Mouse (Mus musculus) liver, embryonic 14.5 days (tissue): ENCODE results near the gene Rbms3. TPM values are rescaled to one million over a fixed set of nuclear protein-coding genes. Genes with fewer than 3 reads are reported as not detected.
A peak's percentile ranks its signal among the peaks of the same experiment; 100 is the strongest.

Source experiments
- ATAC-seq: fragments of 200-750 bp; cut with Nextera tagmentation; 2 replicates; pipeline ENCODE4 v1.8.0; 2017; ENCODE audit warnings: moderate number of reproducible peaks, mild to moderate bottlenecking, moderate library complexity; ENCODE audit not compliant: insufficient read depth
- DNase-seq, 3 experiments: peaks; one replicate each; pipeline ENCODE4 v3.0.0-alpha.2; 2012 to 2013; ENCODE audit warnings: low read depth in 3 of 3, low spot score in 3 of 3
- H3K27ac ChIP-seq: fragments of 300-500 bp; sonication (generic); 2 replicates; pipeline ENCODE4 v1.5.1; 2014; ENCODE audit warnings: moderate library complexity, mild to moderate bottlenecking, control low read depth, inconsistent platforms
- H3K27me3 ChIP-seq: fragments of 300-500 bp; sonication (generic); 2 replicates; pipeline ENCODE4 v1.6.1; 2014; ENCODE audit warnings: mild to moderate bottlenecking, low read length, moderate library complexity; ENCODE audit not compliant: control insufficient read depth, insufficient read depth
- H3K36me3 ChIP-seq: fragments of 300-500 bp; sonication (generic); replicated peaks from 2 replicates; pipeline ENCODE4 v1.6.1; 2014; ENCODE audit warnings: low read depth; ENCODE audit not compliant: control insufficient read depth, insufficient read depth
- H3K4me1 ChIP-seq, 2 experiments: fragments of 200-500 bp in 1 of 2; fragments of 300-500 bp in 1 of 2; sonication (generic) in 1 of 2; replicated peaks; 2 replicates each; pipeline ENCODE4 v1.6.1; 2012 to 2014; ENCODE audit warnings: antibody characterized with exemption in 1 of 2, inconsistent platforms in 1 of 2, low read length in 1 of 2; ENCODE audit not compliant: control insufficient read depth in 2 of 2, insufficient read depth in 2 of 2
- H3K4me2 ChIP-seq: fragments of 300-500 bp; sonication (generic); 2 replicates; pipeline ENCODE4 v1.6.1; 2014; ENCODE audit warnings: low read depth, mild to moderate bottlenecking, control low read depth, moderate library complexity
- H3K4me3 ChIP-seq, 2 experiments: fragments of 200-500 bp in 1 of 2; fragments of 300-500 bp in 1 of 2; sonication (generic) in 1 of 2; 2 replicates each; pipeline ENCODE4 v1.5.1; 2012 to 2014; ENCODE audit warnings: low read depth in 2 of 2, low read length in 2 of 2, mild to moderate bottlenecking in 2 of 2, control low read depth in 1 of 2, inconsistent platforms in 1 of 2, moderate library complexity in 1 of 2; ENCODE audit not compliant: insufficient read depth in 1 of 2
- H3K9ac ChIP-seq: fragments of 300-500 bp; sonication (generic); replicated peaks from 2 replicates; pipeline ENCODE4 v1.6.1; 2014; ENCODE audit warnings: mild to moderate bottlenecking, control low read depth, moderate library complexity
- H3K9me3 ChIP-seq: fragments of 300-500 bp; sonication (generic); 2 replicates; pipeline ENCODE4 v1.6.1; 2016; ENCODE audit warnings: low read length, mixed read lengths; ENCODE audit not compliant: control insufficient read depth
- CTCF ChIP-seq: IDR thresholded peaks from 2 replicates; pipeline ENCODE4 v1.5.1; 2016; ENCODE audit warnings: antibody characterized with exemption, low read depth, control low read depth
- EP300 ChIP-seq: IDR thresholded peaks from 2 replicates; pipeline ENCODE4 v1.6.1; 2016; ENCODE audit warnings: antibody characterized with exemption, low read depth
- WGBS: fragments of 180-500 bp; shearing (Covaris S2); extraction: QIAGEN DNeasy Blood & Tissue Kit; methylation state at CpG from one replicate; pipeline ENCODE4 v1.1.7; 2014; ENCODE audit not compliant: insufficient replicate concordance; 5-methylcytosine and 5-hydroxymethylcytosine counted together
- polyA plus RNA-seq, 2 experiments: library from polyadenylated mRNA; depleted of rRNA in 1 of 2; stranded (reverse) in 1 of 2; unstranded in 1 of 2; fragments of >200 nt; fragmentation: Nextera tagmentation in 1 of 2; extraction: Ambion mirVana in 1 of 2; gene quantifications; 2 replicates each; pipeline versions ENCODE4 v1.2.1 to v1.2.3; 2012 to 2014

Gene Rbms3
- polyA plus RNA-seq, 2 experiments = 0.88 to 2.4 TPM

- 52% methylated on average over 5 of the region's 5 CpGs for WGBS
- no peaks in the 10 kb centered on the region for H3K4me1 ChIP-seq
- no peak overlapping the region for H3K4me3 ChIP-seq
- no peaks in the 10 kb centered on the region for H3K9me3 ChIP-seq
- H3K9ac ChIP-seq = no peak overlapping the region
- H3K4me2 ChIP-seq = no peak overlapping the region
- no peaks in the 10 kb centered on the region for H3K36me3 ChIP-seq
- no peak overlapping the region for H3K27ac ChIP-seq
- no peak for TF ChIP-seq EP300
- no peak for TF ChIP-seq CTCF
- DNase-seq (no peak), ATAC-seq (no peak)
- no peaks in the 10 kb centered on the region for H3K27me3 ChIP-seq
Measured at GRCm38 (mm10) chr9:117423259-117423658, 206.5 kb downstream of the Rbms3 start.

- 64% methylated on average over 8 of the region's 8 CpGs for WGBS
- no peak overlapping the region for H3K27ac ChIP-seq
- DNase-seq = no peak
- TF ChIP-seq EP300 (no peak), CTCF (no peak)
- no peaks in the 10 kb centered on the region for H3K27me3 ChIP-seq
- ATAC-seq = no peak
- no peak overlapping the region for H3K4me3 ChIP-seq
- no peak overlapping the region for H3K4me2 ChIP-seq
- H3K9ac ChIP-seq = no peak overlapping the region
- no peaks in the 10 kb centered on the region for H3K4me1 ChIP-seq
- H3K36me3 ChIP-seq = no peaks in the 10 kb centered on the region
- H3K9me3 ChIP-seq = no peaks in the 10 kb centered on the region
Measured at GRCm38 (mm10) chr9:117419874-117420485, 209.7 kb downstream of the Rbms3 start.

DNA sequence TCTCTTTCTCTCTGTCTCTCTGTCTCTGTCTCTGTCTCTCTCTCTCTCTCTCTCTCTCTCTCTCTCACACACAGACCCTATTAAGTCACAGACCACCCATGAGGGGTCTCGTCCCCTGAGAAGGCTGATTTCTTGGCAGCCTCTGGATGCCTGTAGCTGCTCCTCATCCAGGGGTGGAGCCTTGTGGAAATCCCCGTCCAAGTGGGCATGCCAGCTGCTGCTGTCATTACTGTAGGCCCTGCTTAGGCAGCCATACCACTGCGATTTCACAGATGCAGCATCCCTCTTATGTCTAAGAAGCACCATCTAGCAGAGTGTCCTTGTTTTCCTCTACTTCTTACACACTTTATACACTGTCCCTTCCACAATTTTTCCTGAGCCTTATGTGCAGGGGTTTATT, 216.5 kb downstream of the Rbms3 start:
- TF ChIP-seq CTCF = no peak
- no peak for TF ChIP-seq EP300
- Histone ChIP-seq H3K27ac (no peak overlapping the region), H3K9me3 (no peaks in the 10 kb centered on the region), H3K36me3 (no peaks in the 10 kb centered on the region), H3K4me2 (no peak overlapping the region), H3K4me1 (no peaks in the 10 kb centered on the region), H3K4me3 (no peak overlapping the region), H3K9ac (no peak overlapping the region), H3K27me3 (no peaks in the 10 kb centered on the region)
- ATAC-seq = no peak
- WGBS = 45% methylated on average over 3 of the region's 3 CpGs
- no peak for DNase-seq

DNA sequence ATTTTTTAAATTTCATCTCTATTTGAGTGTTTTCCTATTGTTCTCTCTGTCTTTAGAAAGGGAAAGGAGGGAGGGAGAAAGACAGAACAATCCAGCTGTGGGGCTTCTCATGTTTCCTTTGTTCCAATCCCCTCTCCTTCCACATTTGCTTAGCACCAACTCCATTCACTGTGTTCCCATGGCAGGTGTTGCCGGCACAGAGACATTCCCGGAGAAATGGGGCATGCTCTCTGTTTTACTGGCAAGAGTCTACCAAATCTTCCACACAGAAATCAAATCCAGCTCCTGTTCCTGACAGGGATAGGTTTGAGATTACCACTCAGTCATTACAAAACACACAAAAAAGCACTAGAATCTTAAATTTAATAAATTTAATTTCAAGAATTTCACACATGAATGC, 217.1 kb downstream of the Rbms3 start:
- WGBS = 60% methylated on average over 2 of the region's 2 CpGs
- Histone ChIP-seq H3K36me3 (no peaks in the 10 kb centered on the region), H3K4me1 (no peaks in the 10 kb centered on the region), H3K4me2 (no peak overlapping the region), H3K27me3 (no peaks in the 10 kb centered on the region), H3K4me3 (no peak overlapping the region), H3K9ac (no peak overlapping the region), H3K27ac (no peak overlapping the region), H3K9me3 (no peaks in the 10 kb centered on the region)
- no peak for TF ChIP-seq EP300
- TF ChIP-seq CTCF = no peak
- ATAC-seq (no peak), DNase-seq (no peak)

DNA sequence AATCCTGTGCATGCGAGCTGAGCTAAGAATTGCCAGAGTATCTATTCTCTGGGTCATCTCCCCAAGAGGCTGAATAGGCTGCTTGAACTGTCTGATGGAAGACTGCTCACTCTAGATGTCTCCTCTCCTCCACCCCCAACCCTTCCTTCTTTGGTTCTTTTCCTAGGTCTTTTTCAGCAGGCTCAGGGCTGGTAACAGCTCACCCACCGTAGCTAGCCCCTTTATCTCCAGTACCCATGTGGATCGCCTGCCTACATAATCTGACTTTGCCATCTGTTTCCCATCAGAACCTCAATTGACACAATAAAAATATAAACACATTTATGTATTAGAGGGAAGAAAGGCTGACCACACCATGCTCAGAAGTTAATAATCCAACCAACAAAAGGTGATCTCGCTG, 225.1 kb downstream of the Rbms3 start:
- Histone ChIP-seq H3K4me2 (no peak overlapping the region), H3K27me3 (no peaks in the 10 kb centered on the region), H3K4me3 (no peak overlapping the region), H3K27ac (no peak overlapping the region), H3K36me3 (no peaks in the 10 kb centered on the region), H3K4me1 (peaks cover 0 to 13% of the 10 kb centered on the region in 2 experiments; a peak in 2 of 4 replicates), H3K9ac (no peak overlapping the region), H3K9me3 (no peaks in the 10 kb centered on the region)
- 29% methylated on average over 4 of the region's 4 CpGs for WGBS
- ATAC-seq (peak; percentile 35; the same call in 1 of the 2 replicates), DNase-seq (no peak)
- TF ChIP-seq EP300 = no peak
- no peak for TF ChIP-seq CTCF
